Mouse (Mus musculus): ENCODE results near the gene Cmbl. TPM values are rescaled to one million over a fixed set of nuclear protein-coding genes. Genes with fewer than 3 reads are reported as not detected.

Cmbl gene
- total RNA-seq, 4 experiments from 2014 or later: 17.4 to 21.0 (median 19.4) TPM

DNA sequence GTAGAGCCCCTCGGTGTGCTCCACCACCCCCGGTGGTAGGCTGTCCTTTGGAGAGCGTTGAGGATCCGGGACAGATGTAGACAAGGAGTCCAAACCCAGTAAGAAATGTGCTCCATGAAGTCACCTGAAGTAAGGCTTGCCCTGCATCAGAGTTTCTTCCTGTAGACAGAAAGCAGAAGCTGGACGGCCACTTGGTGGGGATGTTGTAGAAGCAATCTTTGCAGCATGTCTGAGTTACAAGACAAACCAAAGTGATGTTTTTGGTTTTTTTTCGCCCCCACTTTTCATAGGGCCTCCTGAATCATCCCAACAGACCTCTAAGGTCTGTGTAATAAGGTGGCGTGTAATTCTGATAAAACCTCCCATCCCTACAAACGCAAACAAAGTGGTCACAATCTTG lies 54.3 kb downstream of the Cmbl start:
- DNase-seq (ENCODE audit: low spot score in 2 of 2): no peak

DNA sequence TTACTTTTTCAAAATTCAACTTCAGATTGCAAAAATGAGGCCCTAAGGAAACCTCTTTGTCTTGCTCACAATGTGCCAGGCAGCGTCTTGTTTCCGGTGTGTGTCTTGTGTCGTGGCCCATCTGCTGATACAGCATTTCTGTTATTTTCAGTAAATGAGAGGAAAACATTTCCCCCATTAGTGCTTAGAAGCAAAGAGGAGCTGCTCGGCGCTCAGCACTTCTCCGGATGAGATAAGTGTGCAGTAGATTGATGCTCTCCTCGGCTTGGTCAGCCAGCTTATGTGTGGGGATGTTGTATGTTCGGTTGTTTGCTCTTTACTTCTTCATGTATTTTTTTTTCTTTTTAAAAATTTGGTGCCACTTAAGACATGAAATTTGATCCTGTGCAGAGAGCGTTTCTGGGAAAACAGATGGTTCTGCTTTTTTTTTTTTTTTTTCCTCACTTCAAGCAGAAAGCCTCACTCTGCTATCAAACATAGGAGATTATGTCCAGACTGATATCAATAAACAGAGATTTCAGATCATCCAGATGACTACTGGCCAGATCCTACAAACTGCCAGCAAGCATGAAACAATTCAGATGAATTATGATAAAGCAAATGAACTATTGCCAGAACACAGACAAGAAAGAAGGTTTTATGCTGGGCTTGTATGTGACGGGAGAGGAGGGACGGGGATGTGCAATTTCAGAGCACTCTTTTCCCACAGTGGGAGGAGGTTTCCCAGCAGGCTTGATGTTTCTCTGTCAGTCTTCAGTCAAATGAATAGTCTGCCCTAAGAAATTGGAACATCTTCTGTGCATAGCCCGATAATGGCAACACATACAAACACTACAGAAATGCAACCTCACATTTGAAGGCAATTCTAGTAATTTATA lies 62.3 kb downstream of the Cmbl start:
- no peak for DNase-seq (ENCODE audit: low spot score in 2 of 2)

DNA sequence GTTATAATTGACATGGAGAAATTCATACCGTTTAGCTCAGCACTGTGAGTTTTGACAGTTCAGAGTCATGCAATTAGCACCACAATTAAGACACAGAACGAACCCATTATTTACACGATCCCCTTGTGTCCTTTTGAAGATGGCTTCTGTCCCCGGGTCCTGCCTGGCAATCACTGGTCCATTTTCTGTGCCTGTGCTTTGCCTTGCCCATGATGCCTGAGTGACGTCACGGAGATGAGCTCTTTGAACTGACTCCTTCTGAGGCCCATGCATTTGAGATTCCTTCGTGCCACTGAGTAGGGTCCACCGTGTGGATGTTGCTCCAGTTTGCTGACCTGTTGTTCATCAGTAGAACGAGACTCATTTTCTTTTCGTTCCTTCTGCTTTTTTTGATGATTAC lies 63.0 kb downstream of the Cmbl start:
- no peak for DNase-seq (ENCODE audit: low spot score in 2 of 2)

DNA sequence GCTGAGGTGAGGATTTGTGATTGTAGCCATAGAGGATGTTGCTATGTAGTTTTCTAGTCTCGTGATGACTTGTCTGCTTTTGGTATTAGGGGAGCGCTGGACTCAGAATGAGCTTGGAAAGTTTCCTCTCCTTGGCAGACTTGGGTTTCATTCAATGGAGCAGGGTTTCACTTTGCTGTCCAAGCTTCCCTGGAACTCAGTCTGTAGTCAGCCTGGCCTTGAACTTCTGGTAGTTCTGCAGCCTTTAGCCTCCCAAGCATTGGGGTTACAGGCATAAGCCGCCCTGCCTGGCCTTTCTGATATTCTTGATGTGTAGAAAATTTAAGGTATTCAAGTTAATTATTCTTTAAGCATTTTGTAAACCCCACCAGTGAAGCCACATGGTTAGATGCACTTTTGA lies 64.4 kb downstream of the Cmbl start:
- no peak for DNase-seq (ENCODE audit: low spot score in 2 of 2)

DNA sequence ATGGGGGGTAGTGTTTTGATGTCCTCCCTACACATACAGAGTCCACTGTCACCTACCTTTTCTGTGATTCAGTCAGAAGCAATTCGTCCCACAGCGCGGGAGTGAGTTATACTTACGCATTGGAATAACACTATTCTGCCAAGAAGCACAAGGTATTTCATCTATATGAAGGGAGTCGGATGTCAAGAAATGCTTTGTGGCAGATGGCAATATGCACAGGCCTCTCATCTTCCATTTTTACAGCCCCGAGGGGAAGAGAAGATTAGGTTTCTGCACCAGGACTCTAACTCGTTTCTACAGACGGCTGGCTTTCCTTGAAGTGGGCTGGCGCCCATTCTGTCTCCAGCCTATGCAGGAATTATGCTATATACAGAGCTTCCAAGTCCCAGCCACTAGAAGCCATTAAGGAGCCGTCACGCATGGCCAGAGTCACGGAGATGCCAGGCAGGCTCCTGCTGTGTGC lies 66.2 kb downstream of the Cmbl start:
- no peak for DNase-seq (ENCODE audit: low spot score in 2 of 2)

DNA sequence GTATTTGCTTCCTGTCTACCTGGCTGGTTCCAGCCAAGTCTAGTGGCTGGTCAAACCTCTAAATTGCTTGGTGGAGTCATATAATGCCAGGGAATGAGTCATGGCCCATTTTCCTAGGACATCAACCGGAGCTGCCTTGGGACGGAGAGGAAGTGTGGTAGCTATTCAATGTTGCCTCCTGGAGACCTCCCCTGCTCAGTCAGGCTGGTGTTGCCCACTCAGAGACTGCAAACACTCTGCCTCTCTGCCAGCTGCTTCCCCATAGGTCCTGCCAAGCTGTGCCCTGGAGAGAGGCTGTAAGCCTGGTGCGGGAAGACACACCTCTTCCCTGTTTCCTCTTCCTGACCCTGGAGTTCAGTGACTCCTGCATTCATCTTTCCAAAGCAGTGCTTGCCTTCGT lies 67.3 kb downstream of the Cmbl start:
- no peak for DNase-seq (ENCODE audit: low spot score in 2 of 2)

DNA sequence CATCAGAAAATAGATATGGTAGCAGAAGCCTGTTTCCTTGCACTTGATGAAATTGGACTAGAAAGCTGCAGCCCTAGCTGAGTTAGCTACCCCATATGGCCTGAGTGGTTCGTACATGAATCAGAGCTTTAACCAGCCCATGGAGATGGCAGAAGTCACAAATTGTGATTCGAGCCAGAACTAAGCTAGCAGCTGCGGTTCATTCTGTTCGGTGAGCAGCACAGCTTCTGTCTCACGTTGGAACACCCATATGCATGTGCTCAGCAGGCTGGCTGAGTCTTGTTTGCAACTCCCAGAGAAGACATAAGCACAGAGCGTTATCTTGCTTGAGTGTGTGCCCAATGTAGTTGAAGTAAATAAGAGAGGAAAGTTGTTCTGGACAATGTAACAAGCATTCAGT lies 69.4 kb downstream of the Cmbl start:
- DNase-seq (ENCODE audit: low spot score in 2 of 2): peak; percentile 90 to 91

DNA sequence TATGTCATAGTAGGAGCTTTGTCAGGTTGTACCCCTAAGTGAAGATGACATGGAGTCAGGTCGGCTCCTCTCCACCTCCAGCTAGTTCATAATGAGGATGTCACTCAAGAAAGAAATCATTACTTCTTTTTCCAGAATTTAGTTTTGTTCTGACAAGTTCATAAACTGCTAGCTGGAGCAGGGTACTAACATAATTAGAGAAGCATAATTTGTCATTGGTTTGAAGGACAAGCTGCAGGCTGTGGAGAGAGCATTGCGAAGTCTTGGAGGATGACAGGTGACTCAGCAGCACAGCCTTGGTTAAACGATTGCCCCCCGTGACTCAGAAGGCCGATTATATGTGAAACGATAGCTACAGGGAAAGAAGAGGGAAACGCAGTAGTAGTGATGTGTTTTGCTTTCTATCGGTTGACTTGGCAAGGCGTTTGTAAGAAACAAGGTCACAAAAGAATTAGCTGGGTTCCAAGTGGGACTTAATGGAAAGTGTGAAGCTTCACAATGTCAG lies 71.0 kb downstream of the Cmbl start:
- no peak for DNase-seq (ENCODE audit: low spot score in 2 of 2)

Other genes with a start within 250 kb of the Cmbl start
- 10 to 100 TPM; 60.2 to 64.2 (median 61.8) TPM for gene Ankrd33b, start 197.7 kb upstream of the Cmbl start, total RNA-seq (2022)
- 1 to 10 TPM in 2 of 4 experiments, under 1 TPM in 1, not detected in 1; 0.45 to 1.2 (median 1.2) TPM for gene Ropn1l, start 111.7 kb upstream of the Cmbl start, total RNA-seq (2022)
- 100 to 1,000 TPM; 177 to 194 (median 186) TPM for gene March6, start 34.3 kb upstream of the Cmbl start, total RNA-seq (2022)
- 100 to 1,000 TPM; 206 to 227 (median 219) TPM for gene Cct5, start 36.4 kb downstream of the Cmbl start, total RNA-seq (2022)
- 10 to 100 TPM; 11.4 to 16.8 (median 11.5) TPM for gene Fam173b, start 36.5 kb downstream of the Cmbl start, total RNA-seq (2022)

Measured in layer of hippocampus, adult 8-10 months (tissue).